Mouse (Mus musculus) MEL (cell line): ENCODE data around the gene Acoxl.

Experiments used
- CTCF ChIP-seq, 3 experiments: IDR thresholded peaks in 2 of 3; conservative IDR thresholded peaks in 1 of 3; 2 replicates each; pipeline ENCODE4 v1.5.1; 2011 to 2012; ENCODE audit warnings: low read length in 3 of 3, low read depth in 2 of 3, mild to moderate bottlenecking in 2 of 3, improper control_type of control experiment in 1 of 3, inconsistent platforms in 1 of 3, mixed read lengths in 1 of 3, moderate library complexity in 1 of 3; ENCODE audit not compliant: control insufficient read depth in 1 of 3, insufficient read depth in 1 of 3, poor library complexity in 1 of 3, severe bottlenecking in 1 of 3
- E2F4 ChIP-seq: IDR thresholded peaks from 2 replicates; pipeline ENCODE4 v1.6.1; 2011; ENCODE audit warnings: low read depth, low read length, improper control_type of control experiment, borderline replicate concordance
- EP300 ChIP-seq, 2 experiments: IDR thresholded peaks; 2 replicates each; pipeline ENCODE4 v1.6.1; 2011; ENCODE audit warnings: improper control_type of control experiment in 2 of 2, low read length in 2 of 2, low read depth in 1 of 2, mild to moderate bottlenecking in 1 of 2
- GATA1 ChIP-seq: IDR thresholded peaks from 2 replicates; pipeline ENCODE4 v1.6.1; 2011; ENCODE audit warnings: low read depth, low read length, improper control_type of control experiment
- HCFC1 ChIP-seq: IDR thresholded peaks from 2 replicates; pipeline ENCODE4 v1.6.1; 2012; ENCODE audit warnings: low read depth, mild to moderate bottlenecking, inconsistent platforms, low read length, improper control_type of control experiment, moderate library complexity
- JUND ChIP-seq: IDR thresholded peaks from 2 replicates; pipeline ENCODE4 v1.6.1; 2011; ENCODE audit warnings: low read depth, mild to moderate bottlenecking, improper control_type of control experiment, low read length
- KAT2A ChIP-seq: conservative IDR thresholded peaks from 2 replicates; pipeline ENCODE4 v1.6.1; 2012; ENCODE audit warnings: low read depth, low read length, improper control_type of control experiment, inconsistent platforms
- MAFK ChIP-seq: IDR thresholded peaks from 2 replicates; pipeline ENCODE4 v1.6.1; 2011; ENCODE audit warnings: low read depth, mild to moderate bottlenecking, low read length, improper control_type of control experiment, borderline replicate concordance
- POLR2A ChIP-seq, 2 experiments: IDR thresholded peaks; 2 replicates each; pipeline ENCODE4 v1.6.1; 2011 to 2012; ENCODE audit warnings: low read length in 2 of 2, mild to moderate bottlenecking in 2 of 2, control low read depth in 1 of 2, improper control_type of control experiment in 1 of 2, low read depth in 1 of 2, moderate library complexity in 1 of 2; ENCODE audit not compliant: control insufficient read depth in 1 of 2, insufficient read depth in 1 of 2, poor library complexity in 1 of 2
- RAD21 ChIP-seq: IDR thresholded peaks from 2 replicates; pipeline ENCODE4 v1.6.1; 2011; ENCODE audit warnings: mild to moderate bottlenecking, low read depth, low read length, improper control_type of control experiment
- USF1 ChIP-seq: IDR thresholded peaks from 2 replicates; pipeline ENCODE4 v1.6.1; 2014; ENCODE audit warnings: low read depth, mild to moderate bottlenecking, inconsistent platforms, low read length, improper control_type of control experiment, moderate library complexity

GRCm38 (mm10) chr2:127838576-127838975, at the start of gene Acoxl:
- TF ChIP-seq RAD21 (no peak), GATA1 (no peak), USF1 (no peak), KAT2A (no peak), HCFC1 (no peak), EP300 (IDR thresholded peaks at IDR 0.05; ENCODE audit: low read depth in 1 of 2, low read length in 2 of 2) (no peak), E2F4 (no peak), CTCF (IDR thresholded peaks at IDR 0.05 in 2 of 3, conservative IDR thresholded peaks at IDR 0.05 in 1 of 3; ENCODE audit: control insufficient read depth in 1 of 3, insufficient read depth in 1 of 3, low read depth in 2 of 3, low read length in 3 of 3, poor library complexity in 1 of 3, severe bottlenecking in 1 of 3) (no peak), POLR2A (IDR thresholded peaks at IDR 0.05; ENCODE audit: control insufficient read depth in 1 of 2, insufficient read depth in 1 of 2, low read depth in 1 of 2, low read length in 2 of 2, poor library complexity in 1 of 2) (no peak), JUND (no peak), MAFK (no peak)
